Mouse (Mus musculus) olfactory bulb, adult 2 months (tissue): Measurements from ENCODE around the gene Gzmm. TPM values are rescaled to one million over a fixed set of nuclear protein-coding genes. Genes with fewer than 3 reads are reported as not detected.

ENCODE experiments used
- H3K27ac ChIP-seq: fragments of 200-500 bp; 2 replicates; pipeline ENCODE4 v1.5.1; 2012; ENCODE audit warnings: low read depth, low read length; ENCODE audit not compliant: insufficient read depth
- H3K4me1 ChIP-seq: fragments of 200-500 bp; 2 replicates; pipeline ENCODE4 v1.6.1; 2012; ENCODE audit warnings: low read length; ENCODE audit not compliant: control insufficient read depth, insufficient read depth
- H3K4me3 ChIP-seq: fragments of 200-500 bp; 2 replicates; pipeline ENCODE4 v1.5.1; 2012; ENCODE audit warnings: mild to moderate bottlenecking, low read depth, low read length, moderate library complexity; ENCODE audit not compliant: insufficient read depth
- CTCF ChIP-seq: fragments of 200-500 bp; IDR thresholded peaks from 2 replicates; pipeline ENCODE4 v1.5.1; 2012; ENCODE audit warnings: low read depth, mild to moderate bottlenecking, low read length, moderate library complexity; ENCODE audit not compliant: insufficient read depth
- POLR2A ChIP-seq: fragments of 200-500 bp; IDR thresholded peaks from 2 replicates; pipeline ENCODE4 v1.6.1; 2012; ENCODE audit warnings: mild to moderate bottlenecking, low read depth, low read length, moderate library complexity; ENCODE audit not compliant: insufficient read depth
- WGBS: fragments of 180-500 bp; shearing (Covaris S2); methylation state at CpG from one replicate; pipeline ENCODE4 v1.1.7; 2018; 5-methylcytosine and 5-hydroxymethylcytosine counted together
- polyA plus RNA-seq: library from polyadenylated mRNA; stranded (reverse); fragments of >200 nt; gene quantifications from 2 replicates; pipeline ENCODE4 v1.2.4, GENCODE M21; 2012; ENCODE audit warnings: low replicate concordance; ENCODE audit not compliant: missing spikeins, insufficient read depth, insufficient read length

The Gzmm gene
- polyA plus RNA-seq, 1 experiment, result not detected

GRCm38 (mm10) chr10:79706406-79707094 is 17.7 kb downstream of the Gzmm start:
- peak overlapping the region; percentile 87 for H3K4me3 ChIP-seq
- H3K4me1 ChIP-seq, result peaks cover 38% of the 10 kb centered on the region
- no peak overlapping the region for H3K27ac ChIP-seq
- 38% methylated on average over 5 of the region's 5 CpGs for WGBS
- no peak for TF ChIP-seq CTCF

DNA sequence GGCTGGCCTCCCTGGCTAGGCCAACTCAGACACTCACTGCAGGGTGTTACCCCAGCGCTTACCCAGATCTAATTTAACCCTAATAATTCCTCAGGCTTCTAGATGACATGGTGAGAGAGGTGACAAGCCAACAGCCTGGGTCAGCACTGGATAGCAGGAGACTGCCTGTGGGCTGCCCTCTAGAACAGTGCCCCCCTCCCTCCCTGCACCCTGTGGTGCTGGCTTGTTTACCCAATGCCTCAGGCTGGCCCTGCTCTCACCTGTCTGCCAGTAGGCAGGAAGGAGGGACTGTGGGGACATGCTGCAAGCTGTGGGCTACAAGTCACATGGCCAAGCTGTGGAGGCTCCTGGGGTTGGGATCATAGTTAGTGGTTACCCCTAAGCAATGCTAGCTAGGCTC is 18.3 kb downstream of the Gzmm start:
- Histone ChIP-seq H3K4me3 (peak overlapping the region; percentile 87; the same call in 1 of the 2 replicates), H3K4me1 (peaks cover 38% of the 10 kb centered on the region), H3K27ac (peak overlapping the region; percentile 11; the same call in 1 of the 2 replicates)
- TF ChIP-seq CTCF (no peak), POLR2A (no peak)
- 56% methylated on average over 1 of the region's 1 CpGs for whole genome bisulfite sequencing

DNA sequence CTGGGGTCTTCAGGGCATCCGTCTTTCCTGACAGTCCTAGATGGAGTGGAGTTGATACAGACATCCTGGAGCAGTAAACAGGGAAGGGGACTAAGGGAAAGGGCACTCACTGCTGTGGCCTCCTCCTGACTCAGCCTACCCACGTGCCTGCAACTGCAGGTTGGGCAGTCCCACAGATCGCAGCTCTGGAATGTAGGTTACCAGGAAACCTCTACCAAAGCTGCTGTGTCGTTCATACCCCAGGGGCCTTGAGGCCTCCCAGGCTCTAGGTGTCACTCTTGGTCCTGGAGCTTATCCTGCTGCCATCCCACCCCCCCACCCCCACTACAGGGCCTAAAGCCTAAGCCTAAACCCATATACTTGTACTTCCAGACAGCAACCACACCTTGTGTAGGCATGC is 18.9 kb downstream of the Gzmm start:
- no peak for TF ChIP-seq POLR2A
- no peak for TF ChIP-seq CTCF
- H3K4me3 ChIP-seq, result no peak overlapping the region

GRCm38 (mm10) chr10:79708668-79709067 is 19.8 kb downstream of the Gzmm start:
- no peak for TF ChIP-seq POLR2A
- TF ChIP-seq CTCF, result no peak
- H3K27ac ChIP-seq, result no peak overlapping the region
- H3K4me3 ChIP-seq, result 0 out of 2 replicates have a peak overlapping the region, but pooled peaks have one; percentile 1
- WGBS, result 80% methylated on average over 21 of the region's 21 CpGs
- H3K4me1 ChIP-seq, result peaks cover 40% of the 10 kb centered on the region

More for the DNA sequence above, 18.9 kb downstream of the Gzmm start:
- Histone ChIP-seq H3K4me1 (peaks cover 39% of the 10 kb centered on the region), H3K27ac (no peak overlapping the region)
- WGBS, result 35% methylated on average over 4 of the region's 4 CpGs

GRCm38 (mm10) chr10:79709307-79709706 is 20.5 kb downstream of the Gzmm start:
- Histone ChIP-seq H3K27ac (no peak overlapping the region), H3K4me3 (no peak overlapping the region), H3K4me1 (peaks cover 40% of the 10 kb centered on the region)
- no peak for TF ChIP-seq CTCF
- no peak for TF ChIP-seq POLR2A
- 77% methylated on average over 7 of the region's 7 CpGs for WGBS

DNA sequence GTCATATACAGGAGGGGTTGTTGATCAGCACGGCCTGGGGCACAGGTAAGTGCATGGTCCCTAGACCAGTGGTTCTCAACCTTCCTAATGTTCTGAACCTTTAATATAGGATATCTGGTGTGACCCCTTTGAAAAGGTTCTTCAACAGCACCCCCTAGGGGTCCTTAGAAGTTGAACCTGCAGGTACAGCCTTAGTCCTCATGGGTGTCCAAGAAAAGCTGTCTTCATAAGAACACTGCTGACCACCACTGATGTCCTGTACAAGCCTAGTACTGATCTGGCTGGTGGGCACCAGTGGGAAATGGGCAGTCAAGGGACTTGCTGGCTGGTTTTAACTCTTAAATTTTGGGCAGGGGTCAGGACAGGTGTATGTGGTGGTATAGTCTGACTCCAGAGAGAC is 23.2 kb downstream of the Gzmm start:
- WGBS, result 85% methylated on average over 1 of the region's 1 CpGs
- H3K27ac ChIP-seq, result no peak overlapping the region
- peaks cover 31% of the 10 kb centered on the region for H3K4me1 ChIP-seq
- H3K4me3 ChIP-seq, result no peak overlapping the region
- no peak for TF ChIP-seq POLR2A
- TF ChIP-seq CTCF, result no peak

DNA sequence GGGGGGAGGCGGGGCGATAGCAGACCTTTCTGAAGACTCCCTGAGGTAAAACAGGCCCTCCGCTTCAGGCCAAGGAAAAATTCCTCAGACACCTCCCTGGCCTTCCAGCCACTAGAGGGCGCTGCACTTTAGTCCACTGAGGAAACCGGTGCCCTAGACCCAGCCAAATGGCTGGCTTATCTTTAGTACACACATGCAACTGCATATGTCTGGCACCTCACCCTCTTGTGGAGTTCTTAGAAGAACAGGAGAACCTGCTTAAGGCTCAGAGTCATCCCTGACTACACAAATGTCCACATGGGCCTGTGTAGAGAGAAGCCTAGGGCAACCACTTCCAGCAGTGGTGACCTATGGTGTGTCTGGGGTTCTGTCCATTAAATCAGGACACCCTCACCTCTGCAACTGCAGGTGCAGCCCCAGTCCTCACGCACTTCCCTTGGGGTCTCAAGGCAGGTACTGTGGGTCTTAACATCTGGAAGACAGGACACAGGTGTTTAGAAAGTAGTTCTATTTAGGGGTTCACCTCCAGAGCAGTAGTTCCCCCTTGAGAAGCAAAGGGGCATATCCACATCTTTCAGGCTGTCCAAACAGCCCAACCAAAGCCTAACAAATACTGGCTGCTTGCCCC is 23.8 kb downstream of the Gzmm start:
- Histone ChIP-seq H3K27ac (no peak overlapping the region), H3K4me1 (peaks cover 25% of the 10 kb centered on the region), H3K4me3 (no peak overlapping the region)
- 11% methylated on average over 4 of the region's 6 CpGs for WGBS
- TF ChIP-seq POLR2A, result no peak
- peak; percentile 39; the same call in 1 of the 2 replicates for TF ChIP-seq CTCF

GRCm38 (mm10) chr10:79713163-79713562 is 24.3 kb downstream of the Gzmm start:
- TF ChIP-seq CTCF, result no peak
- TF ChIP-seq POLR2A, result no peak
- Histone ChIP-seq H3K4me3 (no peak overlapping the region), H3K27ac (peak overlapping the region; percentile 15; the same call in 1 of the 2 replicates), H3K4me1 (peaks cover 28% of the 10 kb centered on the region)
- WGBS, result 24% methylated on average over 1 of the region's 1 CpGs

DNA sequence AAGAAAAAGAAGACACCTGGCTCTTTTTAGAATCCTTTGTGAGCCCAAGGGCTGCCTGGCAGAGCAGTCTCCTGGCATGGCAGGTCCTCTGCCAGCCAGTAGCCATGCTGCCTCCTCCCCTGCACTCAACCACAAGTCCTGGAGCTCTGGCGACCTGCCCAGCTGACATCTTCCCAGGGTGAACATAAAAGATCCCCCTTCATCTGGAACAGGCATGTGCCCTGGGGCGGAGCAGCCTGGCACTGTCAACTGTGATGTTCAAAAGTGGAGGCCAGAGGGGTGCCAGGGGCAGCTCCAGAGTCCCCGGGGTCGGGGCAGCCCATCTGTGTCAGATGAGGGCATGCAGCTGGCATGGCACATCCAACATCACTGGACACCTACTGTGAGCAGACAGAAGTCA is 26.2 kb downstream of the Gzmm start:
- TF ChIP-seq CTCF (no peak), POLR2A (no peak)
- H3K4me3 ChIP-seq, result no peak overlapping the region
- H3K4me1 ChIP-seq, result peaks cover 30% of the 10 kb centered on the region
- H3K27ac ChIP-seq, result no peak overlapping the region
- 30% methylated on average over 4 of the region's 4 CpGs for WGBS
